Mouse (Mus musculus): ENCODE results near the gene 1190005I06Rik. TPM values are rescaled to one million over a fixed set of nuclear protein-coding genes. Genes with fewer than 3 reads are reported as not detected.

Gene 1190005I06Rik
- 1.6 and 3.6 TPM in 2 replicates for polyA plus RNA-seq (2012; rRNA removed)

- Histone ChIP-seq H3K27me3 (ENCODE audit: control insufficient read depth, insufficient read depth, low read length) (no peaks in the 10 kb centered on the region), H3K4me3 (ENCODE audit: low read depth, low read length) (no peak within 1 kb of the TSS), H3K36me3 (ENCODE audit: control insufficient read depth, insufficient read depth, low read length) (no peaks in the 10 kb centered on the region), H3K4me1 (ENCODE audit: control insufficient read depth, insufficient read depth, insufficient read length, low read length) (no peaks in the 10 kb centered on the region), H3K27ac (ENCODE audit: insufficient read depth, low read depth, low read length) (no peak within 1 kb of the TSS)
- WGBS: 77% methylated on average over 7 of the region's 7 CpGs
- no peak for TF ChIP-seq CTCF (IDR thresholded peaks at IDR 0.05; ENCODE audit: extremely low read depth, insufficient read length, insufficient replicate concordance, low read depth, low read length)
- no peak for TF ChIP-seq POLR2A (IDR thresholded peaks at IDR 0.05; ENCODE audit: low read depth, low read length)
These were observed at the start of gene 1190005I06Rik for GRCm38 (mm10) chr8:120647532-120647931. Gene 1190005I06Rik (minus strand): TSS chr8:120647632.

GRCm38 (mm10) chr8:120696401-120697153, 49.1 kb upstream of the 1190005I06Rik start:
- Histone ChIP-seq H3K4me3 (ENCODE audit: low read depth, low read length) (no peak overlapping the region), H3K27me3 (ENCODE audit: control insufficient read depth, insufficient read depth, low read length) (no peaks in the 10 kb centered on the region), H3K36me3 (ENCODE audit: control insufficient read depth, insufficient read depth, low read length) (no peaks in the 10 kb centered on the region), H3K27ac (ENCODE audit: insufficient read depth, low read depth, low read length) (0 out of 2 replicates have a peak overlapping the region, but pooled peaks have one; percentile 1), H3K4me1 (ENCODE audit: control insufficient read depth, insufficient read depth, insufficient read length, low read length) (peaks cover 25% of the 10 kb centered on the region)
- no peak for TF ChIP-seq CTCF (IDR thresholded peaks at IDR 0.05; ENCODE audit: extremely low read depth, insufficient read length, insufficient replicate concordance, low read depth, low read length)
- no peak for TF ChIP-seq POLR2A (IDR thresholded peaks at IDR 0.05; ENCODE audit: low read depth, low read length)
- 76% methylated on average over 13 of the region's 13 CpGs for WGBS

- 12% methylated on average over 22 of the region's 22 CpGs for whole genome bisulfite sequencing
- Histone ChIP-seq H3K36me3 (ENCODE audit: control insufficient read depth, insufficient read depth, low read length) (no peaks in the 10 kb centered on the region), H3K27ac (ENCODE audit: insufficient read depth, low read depth, low read length) (peak overlapping the region; percentile 96)
These were observed 46.5 kb upstream of the 1190005I06Rik start for GRCm38 (mm10) chr8:120693861-120694493.

GRCm38 (mm10) chr8:120692934-120693333, 45.5 kb upstream of the 1190005I06Rik start:
- H3K4me1 ChIP-seq (ENCODE audit: control insufficient read depth, insufficient read depth, insufficient read length, low read length): peaks cover 19% of the 10 kb centered on the region
- no peaks in the 10 kb centered on the region for H3K36me3 ChIP-seq (ENCODE audit: control insufficient read depth, insufficient read depth, low read length)
- no peak overlapping the region for H3K27ac ChIP-seq (ENCODE audit: insufficient read depth, low read depth, low read length)
- no peaks in the 10 kb centered on the region for H3K27me3 ChIP-seq (ENCODE audit: control insufficient read depth, insufficient read depth, low read length)
- 39% methylated on average over 4 of the region's 4 CpGs for WGBS
- TF ChIP-seq POLR2A (IDR thresholded peaks at IDR 0.05; ENCODE audit: low read depth, low read length) (no peak), CTCF (IDR thresholded peaks at IDR 0.05; ENCODE audit: extremely low read depth, insufficient read length, insufficient replicate concordance, low read depth, low read length) (no peak)
- H3K4me3 ChIP-seq (ENCODE audit: low read depth, low read length): no peak overlapping the region

More at GRCm38 (mm10) chr8:120693861-120694493, 46.5 kb upstream of the 1190005I06Rik start:
- Histone ChIP-seq H3K4me3 (ENCODE audit: low read depth, low read length) (peak overlapping the region; percentile 49), H3K4me1 (ENCODE audit: control insufficient read depth, insufficient read depth, insufficient read length, low read length) (peaks cover 19% of the 10 kb centered on the region), H3K27me3 (ENCODE audit: control insufficient read depth, insufficient read depth, low read length) (no peaks in the 10 kb centered on the region)
- no peak; the same call in 1 of the 2 replicates for TF ChIP-seq POLR2A (IDR thresholded peaks at IDR 0.05; ENCODE audit: low read depth, low read length)
- peak; percentile 4; the same call in 1 of the 2 replicates for TF ChIP-seq CTCF (IDR thresholded peaks at IDR 0.05; ENCODE audit: extremely low read depth, insufficient read length, insufficient replicate concordance, low read depth, low read length)

GRCm38 (mm10) chr8:120688511-120688910, 41.1 kb upstream of the 1190005I06Rik start:
- TF ChIP-seq POLR2A (IDR thresholded peaks at IDR 0.05; ENCODE audit: low read depth, low read length) (no peak), CTCF (IDR thresholded peaks at IDR 0.05; ENCODE audit: extremely low read depth, insufficient read length, insufficient replicate concordance, low read depth, low read length) (no peak)
- no peaks in the 10 kb centered on the region for H3K36me3 ChIP-seq (ENCODE audit: control insufficient read depth, insufficient read depth, low read length)
- H3K4me3 ChIP-seq (ENCODE audit: low read depth, low read length): no peak overlapping the region
- WGBS: 91% methylated on average over 7 of the region's 7 CpGs
- H3K27me3 ChIP-seq (ENCODE audit: control insufficient read depth, insufficient read depth, low read length): no peaks in the 10 kb centered on the region
- no peak overlapping the region for H3K27ac ChIP-seq (ENCODE audit: insufficient read depth, low read depth, low read length)
- H3K4me1 ChIP-seq (ENCODE audit: control insufficient read depth, insufficient read depth, insufficient read length, low read length): peaks cover 24% of the 10 kb centered on the region

GRCm38 (mm10) chr8:120687786-120688185, 40.4 kb upstream of the 1190005I06Rik start:
- Histone ChIP-seq H3K27me3 (ENCODE audit: control insufficient read depth, insufficient read depth, low read length) (no peaks in the 10 kb centered on the region), H3K36me3 (ENCODE audit: control insufficient read depth, insufficient read depth, low read length) (no peaks in the 10 kb centered on the region), H3K4me3 (ENCODE audit: low read depth, low read length) (no peak overlapping the region), H3K4me1 (ENCODE audit: control insufficient read depth, insufficient read depth, insufficient read length, low read length) (peaks cover 30% of the 10 kb centered on the region), H3K27ac (ENCODE audit: insufficient read depth, low read depth, low read length) (no peak overlapping the region)
- TF ChIP-seq POLR2A (IDR thresholded peaks at IDR 0.05; ENCODE audit: low read depth, low read length) (no peak), CTCF (IDR thresholded peaks at IDR 0.05; ENCODE audit: extremely low read depth, insufficient read length, insufficient replicate concordance, low read depth, low read length) (no peak)
- 58% methylated on average over 8 of the region's 8 CpGs for WGBS

GRCm38 (mm10) chr8:120686576-120686975, 39.1 kb upstream of the 1190005I06Rik start:
- WGBS: 77% methylated on average over 5 of the region's 5 CpGs
- H3K27me3 ChIP-seq (ENCODE audit: control insufficient read depth, insufficient read depth, low read length): no peaks in the 10 kb centered on the region
- no peak overlapping the region for H3K27ac ChIP-seq (ENCODE audit: insufficient read depth, low read depth, low read length)

More at GRCm38 (mm10) chr8:120686576-120686975, 39.1 kb upstream of the 1190005I06Rik start:
- peaks cover 25% of the 10 kb centered on the region for H3K4me1 ChIP-seq (ENCODE audit: control insufficient read depth, insufficient read depth, insufficient read length, low read length)
- TF ChIP-seq POLR2A (IDR thresholded peaks at IDR 0.05; ENCODE audit: low read depth, low read length): no peak
- no peak for TF ChIP-seq CTCF (IDR thresholded peaks at IDR 0.05; ENCODE audit: extremely low read depth, insufficient read length, insufficient replicate concordance, low read depth, low read length)
- H3K4me3 ChIP-seq (ENCODE audit: low read depth, low read length): no peak overlapping the region
- no peaks in the 10 kb centered on the region for H3K36me3 ChIP-seq (ENCODE audit: control insufficient read depth, insufficient read depth, low read length)

Data from small intestine, adult 2 months (tissue).